Mouse (Mus musculus) limb, embryonic 12.5 days (tissue): ENCODE measurements at regions not wholly inside any gene's neighbourhood (a gene's known extent, or its start where the extent isn't known, plus 50 kb on each side); places are given as distances from the start of the nearest gene placed in this dataset.

ENCODE experiments used
- ATAC-seq: fragments of 200-750 bp; cut with Nextera tagmentation; 2 replicates; pipeline ENCODE4 v1.8.0; 2017; ENCODE audit warnings: low read depth, moderate TSS enrichment; ENCODE audit not compliant: insufficient number of reproducible peaks, insufficient read depth, low FRiP score, low TSS enrichment
- H3K27ac ChIP-seq: fragments of 300-500 bp; sonication (generic); 2 replicates; pipeline ENCODE4 v1.5.1; 2016; ENCODE audit warnings: mild to moderate bottlenecking, moderate library complexity
- H3K27me3 ChIP-seq: fragments of 300-500 bp; sonication (generic); 2 replicates; pipeline ENCODE4 v1.6.1; 2016; ENCODE audit warnings: mild to moderate bottlenecking, moderate library complexity
- H3K36me3 ChIP-seq: fragments of 300-500 bp; sonication (generic); 2 replicates; pipeline ENCODE4 v1.6.1; 2016; ENCODE audit warnings: mild to moderate bottlenecking, moderate library complexity
- H3K4me1 ChIP-seq: fragments of 300-500 bp; sonication (generic); replicated peaks from 2 replicates; pipeline ENCODE4 v1.6.1; 2016
- H3K4me2 ChIP-seq: fragments of 300-500 bp; sonication (generic); 2 replicates; pipeline ENCODE4 v1.6.1; 2016; ENCODE audit warnings: mild to moderate bottlenecking, moderate library complexity
- H3K4me3 ChIP-seq: fragments of 300-500 bp; sonication (generic); replicated peaks from 2 replicates; pipeline ENCODE4 v1.5.1; 2016; ENCODE audit warnings: mild to moderate bottlenecking
- H3K9ac ChIP-seq: fragments of 300-500 bp; sonication (generic); replicated peaks from 2 replicates; pipeline ENCODE4 v1.6.1; 2016; ENCODE audit warnings: mild to moderate bottlenecking, moderate library complexity
- H3K9me3 ChIP-seq: fragments of 300-500 bp; sonication (generic); 2 replicates; pipeline ENCODE4 v1.6.1; 2016; ENCODE audit warnings: mild to moderate bottlenecking, moderate library complexity
- WGBS: fragments of 180-500 bp; shearing (Covaris S2); methylation state at CpG from one replicate; pipeline ENCODE4 v1.1.7; 2016; 5-methylcytosine and 5-hydroxymethylcytosine counted together

DNA sequence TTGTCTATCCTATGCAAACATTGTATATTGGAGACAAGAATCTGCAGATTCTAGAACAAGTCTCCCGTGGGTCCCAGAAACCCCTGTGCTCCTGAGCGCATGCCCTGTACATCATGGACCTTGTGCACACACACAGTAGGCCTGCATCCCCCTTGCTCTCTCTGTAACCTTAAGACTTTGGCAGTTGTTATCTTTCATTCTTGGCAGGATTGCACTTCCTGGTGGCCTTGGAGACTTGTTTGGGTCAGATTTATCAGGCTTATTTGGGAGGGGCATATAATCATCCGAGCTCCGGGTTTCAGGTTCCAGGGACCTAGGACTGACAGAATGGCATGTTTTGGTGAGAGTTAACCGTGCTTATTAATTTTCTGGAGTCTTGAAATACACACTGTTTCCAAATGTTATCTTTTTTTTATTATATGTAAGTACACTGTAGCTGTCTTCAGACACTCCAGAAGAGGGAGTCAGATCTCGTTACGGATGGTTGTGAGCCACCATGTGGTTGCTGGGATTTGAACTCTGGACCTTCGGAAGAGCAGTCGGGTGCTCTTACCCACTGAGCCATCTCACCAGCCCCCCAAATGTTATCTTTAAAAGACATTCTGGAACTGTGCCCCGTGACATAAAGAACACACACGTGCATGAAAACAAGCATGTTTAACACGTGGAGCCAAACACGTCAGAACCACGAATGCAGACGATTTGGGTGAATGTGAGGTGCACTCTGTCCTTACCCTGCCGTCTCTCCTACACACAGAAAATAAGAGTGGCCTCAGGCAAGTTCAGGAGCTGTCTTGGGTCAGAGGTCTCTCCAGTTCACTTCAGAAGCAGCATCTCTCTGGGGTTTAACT lies 114.1 kb downstream of the Tomm20 start:
- Histone ChIP-seq H3K4me3 (no peak overlapping the region), H3K9me3 (no peaks in the 10 kb centered on the region), H3K4me2 (no peak overlapping the region), H3K36me3 (no peaks in the 10 kb centered on the region), H3K27me3 (no peaks in the 10 kb centered on the region), H3K27ac (peak overlapping the region; percentile 91), H3K4me1 (peaks cover 67% of the 10 kb centered on the region), H3K9ac (no peak overlapping the region)
- ATAC-seq, result no peak
- 88% methylated on average over 16 of the region's 16 CpGs for WGBS

DNA sequence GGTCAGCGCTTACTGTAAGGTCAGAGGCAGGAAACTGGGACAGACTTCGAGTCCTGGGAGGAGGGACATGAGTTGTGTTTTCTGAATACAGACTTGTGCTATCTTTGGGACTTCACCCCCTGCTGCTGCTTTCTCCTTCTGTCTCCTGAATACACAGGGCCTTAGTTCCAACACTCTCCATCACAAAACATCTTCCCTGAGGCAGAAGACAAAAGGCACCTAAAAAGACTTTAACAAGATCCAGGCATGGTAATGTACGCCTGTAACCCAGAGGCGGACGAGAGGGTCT lies 115.5 kb downstream of the Tomm20 start:
- H3K4me3 ChIP-seq, result no peak overlapping the region
- no peak for ATAC-seq
- H3K36me3 ChIP-seq, result no peaks in the 10 kb centered on the region
- H3K27ac ChIP-seq, result no peak overlapping the region
- no peak overlapping the region for H3K4me2 ChIP-seq
- 87% methylated on average over 5 of the region's 5 CpGs for WGBS
- no peaks in the 10 kb centered on the region for H3K27me3 ChIP-seq
- H3K9me3 ChIP-seq, result no peaks in the 10 kb centered on the region
- H3K4me1 ChIP-seq, result peaks cover 73% of the 10 kb centered on the region
- no peak overlapping the region for H3K9ac ChIP-seq

DNA sequence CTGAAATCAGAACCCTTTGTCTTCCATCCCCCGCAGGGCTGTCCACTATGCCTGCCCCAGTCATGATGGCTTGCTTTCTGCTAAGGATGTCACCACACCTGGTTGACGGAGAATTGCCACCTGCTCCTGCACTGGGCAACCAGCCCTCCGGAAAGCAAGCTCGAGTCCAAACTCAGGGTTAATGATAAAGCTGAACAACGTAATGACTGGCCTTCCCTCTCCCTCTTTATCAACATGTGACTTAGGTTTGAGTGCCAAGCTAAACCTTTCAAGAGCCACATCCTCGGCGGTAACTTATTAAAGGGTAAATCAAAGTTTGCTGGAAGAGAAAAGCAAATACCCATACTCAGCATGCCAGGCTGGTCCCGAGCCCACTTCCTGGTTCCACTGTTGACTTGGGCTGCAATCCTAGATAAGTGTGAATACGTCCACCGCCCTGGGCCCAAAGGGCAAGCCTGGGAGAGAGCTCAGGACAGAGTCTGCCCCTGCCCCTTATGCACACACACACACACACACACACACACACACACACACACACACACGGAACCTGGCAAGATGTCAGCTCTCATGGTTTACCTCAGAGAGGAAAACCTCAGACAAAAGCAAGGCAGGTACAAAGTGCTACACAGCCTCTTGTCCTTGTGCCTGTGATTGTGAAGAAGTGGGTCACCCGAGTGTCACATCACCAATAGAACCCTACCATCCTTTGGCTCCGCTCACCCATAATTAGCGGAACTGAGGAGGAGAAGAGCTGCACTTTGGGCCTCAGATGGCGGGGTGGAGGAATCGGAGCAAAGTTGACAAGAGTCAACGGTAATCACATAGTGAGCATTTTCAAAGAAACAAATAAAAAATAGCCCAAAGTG lies 116.0 kb downstream of the Tomm20 start:
- H3K27ac ChIP-seq, result 0 out of 2 replicates have a peak overlapping the region, but pooled peaks have one; percentile 4
- H3K9me3 ChIP-seq, result no peaks in the 10 kb centered on the region
- 90% methylated on average over 17 of the region's 17 CpGs for WGBS
- ATAC-seq, result no peak
- no peak overlapping the region for H3K9ac ChIP-seq
- H3K4me3 ChIP-seq, result no peak overlapping the region
- no peaks in the 10 kb centered on the region for H3K27me3 ChIP-seq
- H3K36me3 ChIP-seq, result no peaks in the 10 kb centered on the region
- H3K4me1 ChIP-seq, result peaks cover 77% of the 10 kb centered on the region
- H3K4me2 ChIP-seq, result no peak overlapping the region

DNA sequence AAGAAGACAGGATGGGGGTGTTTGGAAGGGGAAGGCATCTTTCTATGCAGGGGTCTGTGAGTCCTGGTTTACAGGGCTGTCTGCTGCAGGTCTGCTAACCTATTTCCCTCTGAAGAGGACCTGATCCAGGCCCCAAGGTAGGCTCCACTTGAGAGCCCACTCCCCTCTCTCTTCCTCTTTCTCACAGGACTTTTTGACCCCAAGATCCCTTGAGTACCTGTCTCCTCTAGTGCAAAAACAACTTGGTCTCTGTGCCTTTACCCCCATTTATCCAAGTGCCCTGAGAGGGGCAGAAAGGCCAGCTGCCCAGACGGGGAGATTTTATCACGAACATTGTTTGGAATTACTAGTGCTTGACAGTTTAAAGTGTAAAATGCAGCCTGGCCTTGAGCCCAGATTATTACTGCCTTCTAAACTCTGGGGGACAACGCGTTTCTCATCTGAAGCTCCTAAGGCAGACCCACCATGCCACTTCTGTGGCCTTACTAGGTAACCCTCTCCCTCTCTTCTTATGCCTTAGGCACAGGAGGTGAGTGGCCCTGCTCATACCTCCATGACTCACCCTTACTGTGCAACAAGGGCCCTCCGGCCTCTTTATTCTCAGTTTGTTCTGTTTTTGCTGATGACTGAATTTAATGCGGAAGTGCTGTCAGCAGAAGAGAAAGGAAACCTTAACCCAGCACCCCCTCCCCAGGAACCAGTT lies 117.8 kb downstream of the Tomm20 start:
- no peak overlapping the region for H3K4me3 ChIP-seq
- H3K4me2 ChIP-seq, result no peak overlapping the region
- ATAC-seq, result no peak
- H3K9me3 ChIP-seq, result no peaks in the 10 kb centered on the region
- no peak overlapping the region for H3K9ac ChIP-seq
- peaks cover 65% of the 10 kb centered on the region for H3K4me1 ChIP-seq
- H3K27ac ChIP-seq, result peak overlapping the region; percentile 99
- H3K36me3 ChIP-seq, result no peaks in the 10 kb centered on the region
- no peaks in the 10 kb centered on the region for H3K27me3 ChIP-seq
- WGBS, result 60% methylated on average over 6 of the region's 6 CpGs

DNA sequence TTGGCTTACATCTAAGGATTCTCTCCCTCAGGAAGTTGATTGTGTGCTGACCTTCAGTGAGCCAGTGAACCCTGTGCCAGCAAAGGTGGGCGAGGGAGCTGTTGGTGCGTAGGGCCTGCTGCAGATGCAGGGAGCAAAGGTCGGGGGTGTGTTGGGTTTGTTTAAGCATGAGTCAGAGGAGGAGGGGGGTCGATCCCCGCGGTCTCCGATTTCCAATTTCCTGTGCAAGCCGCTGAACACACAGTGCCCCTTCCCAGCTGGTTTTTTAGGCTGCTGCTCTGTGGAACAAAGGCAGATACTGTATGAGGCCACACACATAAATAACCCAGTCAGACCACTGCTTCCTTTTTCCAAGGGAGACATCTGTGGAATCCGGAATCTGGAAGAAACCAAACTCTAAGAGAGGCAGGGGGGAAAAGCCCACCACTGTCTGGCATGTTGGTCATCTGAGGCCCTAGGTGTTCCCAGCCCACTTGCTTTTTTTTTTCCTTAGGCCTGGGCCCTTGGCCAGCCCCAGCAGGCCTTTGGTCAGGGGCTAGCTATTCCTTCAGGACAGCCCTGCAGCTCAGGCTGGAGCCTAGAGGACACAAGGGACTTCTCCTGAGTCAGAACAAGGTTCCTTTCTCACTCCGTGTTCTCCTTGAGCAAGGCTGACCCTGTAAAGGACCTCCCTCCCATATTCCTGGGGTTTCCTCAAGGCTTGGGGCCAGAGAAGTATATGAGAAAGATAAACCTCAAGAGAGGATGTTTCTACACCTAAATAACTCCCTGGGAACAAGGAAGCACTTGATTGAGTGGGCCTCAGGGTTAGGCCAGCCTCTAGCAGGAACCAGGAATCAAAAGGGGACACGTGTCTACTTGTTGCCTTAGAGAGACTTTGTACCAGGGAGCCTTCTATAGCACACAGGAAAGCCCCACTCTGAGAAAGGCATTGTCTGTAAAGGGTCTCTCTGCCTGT lies 119.0 kb downstream of the Tomm20 start:
- 1% methylated on average over 11 of the region's 11 CpGs for WGBS
- H3K27ac ChIP-seq, result peak overlapping the region; percentile 99
- H3K4me1 ChIP-seq, result peaks cover 56% of the 10 kb centered on the region
- peak overlapping the region; percentile 35; the same call in 1 of the 2 replicates for H3K9ac ChIP-seq
- H3K4me3 ChIP-seq, result no peak overlapping the region
- ATAC-seq, result peak; percentile 91
- H3K36me3 ChIP-seq, result no peaks in the 10 kb centered on the region
- no peaks in the 10 kb centered on the region for H3K27me3 ChIP-seq
- H3K4me2 ChIP-seq, result peak overlapping the region; percentile 36
- H3K9me3 ChIP-seq, result no peaks in the 10 kb centered on the region

DNA sequence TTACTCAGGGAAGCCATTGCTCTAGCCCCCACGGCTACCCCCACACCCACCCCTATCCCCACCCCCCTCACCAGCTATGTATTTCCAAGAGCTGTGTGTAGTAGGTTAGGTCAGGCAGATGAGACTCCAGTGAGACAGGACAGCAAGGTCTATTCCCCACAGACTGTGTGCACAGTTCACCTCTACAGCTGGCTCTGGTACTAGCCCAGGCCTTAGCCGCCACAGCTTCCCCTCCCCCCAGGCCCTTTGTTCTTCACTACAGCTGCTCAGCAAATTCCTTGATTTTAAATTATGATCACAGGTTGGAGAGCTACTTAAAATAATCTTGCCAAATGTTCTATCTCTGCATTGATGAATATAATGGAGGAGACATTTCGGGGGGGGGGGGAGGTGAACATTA lies 119.8 kb downstream of the Tomm20 start:
- no peak overlapping the region for H3K4me3 ChIP-seq
- H3K27me3 ChIP-seq, result no peaks in the 10 kb centered on the region
- H3K4me2 ChIP-seq, result peak overlapping the region; percentile 36
- 0 out of 2 replicates have a peak overlapping the region, but pooled peaks have one; percentile 31 for H3K9ac ChIP-seq
- H3K27ac ChIP-seq, result peak overlapping the region; percentile 99
- peak; percentile 67; the same call in 1 of the 2 replicates for ATAC-seq
- H3K36me3 ChIP-seq, result no peaks in the 10 kb centered on the region
- 12% methylated on average over 3 of the region's 3 CpGs for WGBS
- peaks cover 58% of the 10 kb centered on the region for H3K4me1 ChIP-seq
- no peaks in the 10 kb centered on the region for H3K9me3 ChIP-seq

DNA sequence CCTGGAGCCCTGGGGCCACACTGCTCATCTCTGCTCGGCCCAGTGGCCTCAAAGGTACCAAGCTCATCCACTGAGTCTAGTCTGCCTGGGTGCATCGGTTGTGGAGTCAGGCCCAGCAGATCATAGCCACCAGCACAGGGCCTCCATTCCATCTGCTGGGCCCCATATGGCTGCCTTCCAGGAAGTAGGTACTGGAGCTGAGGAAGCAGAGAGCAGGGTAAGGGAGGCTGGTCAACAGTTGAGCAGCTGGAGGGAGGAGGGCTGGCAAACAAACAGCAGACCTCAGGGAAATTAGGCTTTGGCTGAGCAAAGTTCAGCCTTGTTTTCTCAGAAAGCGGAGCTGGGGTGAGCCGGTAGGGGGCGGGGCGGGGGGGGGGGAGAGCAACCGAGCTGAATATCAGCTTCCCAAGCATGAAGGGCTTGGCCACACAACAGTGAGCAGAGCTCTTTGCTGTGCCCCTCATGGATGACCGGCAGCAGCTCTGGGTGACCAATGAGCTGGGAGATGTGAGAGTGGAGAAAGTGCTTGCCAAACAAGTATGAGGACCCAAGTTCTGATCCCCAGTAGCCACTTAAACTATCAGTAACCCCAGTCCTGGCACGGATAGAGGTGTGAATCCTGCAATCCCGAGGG lies 121.0 kb downstream of the Tomm20 start:
- ATAC-seq, result no peak
- no peak overlapping the region for H3K9ac ChIP-seq
- H3K36me3 ChIP-seq, result no peaks in the 10 kb centered on the region
- H3K4me2 ChIP-seq, result no peak overlapping the region
- no peaks in the 10 kb centered on the region for H3K9me3 ChIP-seq
- H3K27ac ChIP-seq, result peak overlapping the region; percentile 99
- H3K4me3 ChIP-seq, result no peak overlapping the region
- no peaks in the 10 kb centered on the region for H3K27me3 ChIP-seq
- peaks cover 59% of the 10 kb centered on the region for H3K4me1 ChIP-seq
- 45% methylated on average over 10 of the region's 10 CpGs for WGBS

DNA sequence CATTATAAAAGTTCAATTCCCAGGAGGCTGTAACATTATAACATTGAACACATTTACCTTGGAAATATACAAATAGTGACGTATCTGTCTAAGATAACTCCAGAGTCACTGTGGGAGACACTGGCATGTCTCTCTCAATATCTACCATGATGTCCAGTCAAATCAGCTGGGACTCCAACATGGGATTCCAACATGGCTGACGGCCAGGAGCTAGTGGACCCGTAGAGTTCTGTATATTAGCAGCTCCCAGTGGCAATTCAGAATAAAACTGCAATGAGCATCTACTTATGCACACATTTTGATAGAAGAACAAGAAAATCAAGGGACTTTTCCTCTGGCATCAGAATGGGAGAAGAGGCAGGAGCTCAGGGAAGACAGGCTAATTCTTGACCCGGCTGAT lies 123.4 kb downstream of the Tomm20 start:
- ATAC-seq, result no peak
- WGBS, result 93% methylated on average over 4 of the region's 4 CpGs
- Histone ChIP-seq H3K36me3 (no peaks in the 10 kb centered on the region), H3K4me2 (no peak overlapping the region), H3K27ac (no peak overlapping the region), H3K9me3 (no peaks in the 10 kb centered on the region), H3K9ac (no peak overlapping the region), H3K27me3 (no peaks in the 10 kb centered on the region), H3K4me3 (no peak overlapping the region), H3K4me1 (peaks cover 41% of the 10 kb centered on the region)

DNA sequence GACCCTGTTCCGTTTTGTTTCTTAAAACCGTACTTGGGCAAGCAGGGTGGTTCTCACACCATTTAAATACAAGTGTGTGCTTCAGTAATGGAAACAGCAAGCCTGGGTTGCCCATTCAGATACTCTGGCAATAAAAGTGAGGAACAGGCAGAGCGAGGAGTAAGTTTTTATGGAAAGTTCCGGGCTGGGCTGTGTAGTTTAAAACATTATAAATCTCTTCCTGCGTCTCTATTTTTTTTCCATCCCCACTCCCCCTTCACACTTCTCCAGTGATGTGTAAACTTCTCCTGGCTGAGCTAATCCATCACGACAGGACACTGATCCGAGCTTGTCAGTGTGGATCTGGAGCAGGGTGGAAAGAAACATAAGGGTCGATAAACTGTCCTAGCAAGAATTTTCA lies 124.4 kb downstream of the Tomm20 start:
- Histone ChIP-seq H3K4me2 (no peak overlapping the region), H3K4me3 (no peak overlapping the region), H3K27me3 (no peaks in the 10 kb centered on the region), H3K36me3 (no peaks in the 10 kb centered on the region), H3K4me1 (peaks cover 31% of the 10 kb centered on the region), H3K9ac (no peak overlapping the region), H3K9me3 (no peaks in the 10 kb centered on the region), H3K27ac (peak overlapping the region; percentile 75)
- ATAC-seq, result no peak
- 38% methylated on average over 8 of the region's 8 CpGs for WGBS

DNA sequence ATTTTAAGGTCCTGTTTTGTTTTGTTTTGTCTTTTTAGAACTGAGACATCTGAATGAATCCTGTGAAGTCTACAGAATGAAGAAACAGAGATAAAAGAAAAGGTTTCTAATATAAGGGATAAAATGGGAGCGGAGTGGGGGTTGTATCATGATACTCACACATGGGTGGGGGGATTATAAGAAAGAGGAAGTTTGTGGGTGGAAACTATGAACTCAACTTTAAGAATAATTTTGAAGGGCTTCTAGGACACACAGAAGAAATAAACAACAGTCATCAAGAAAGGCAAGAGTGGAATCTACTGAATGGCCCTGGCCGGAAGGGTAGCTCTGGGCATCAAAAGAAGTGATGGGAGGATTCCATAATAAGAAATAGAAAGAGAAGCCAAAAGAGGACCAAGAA lies 125.1 kb downstream of the Tomm20 start:
- Histone ChIP-seq H3K9ac (no peak overlapping the region), H3K27me3 (no peaks in the 10 kb centered on the region), H3K9me3 (no peaks in the 10 kb centered on the region), H3K4me2 (no peak overlapping the region), H3K4me1 (peaks cover 23% of the 10 kb centered on the region), H3K4me3 (no peak overlapping the region), H3K27ac (no peak overlapping the region), H3K36me3 (no peaks in the 10 kb centered on the region)
- no peak for ATAC-seq
- 94% methylated on average over 2 of the region's 2 CpGs for WGBS
